Mouse (Mus musculus): Measurements from ENCODE around the gene Pamr1. TPM values are rescaled to one million over a fixed set of nuclear protein-coding genes. Genes with fewer than 3 reads are reported as not detected.

Pamr1 gene
- 24.1 and 25.1 TPM in 2 replicates for polyA plus RNA-seq (2015; fragmentation: Nextera tagmentation; extraction: Ambion mirVana)

DNA sequence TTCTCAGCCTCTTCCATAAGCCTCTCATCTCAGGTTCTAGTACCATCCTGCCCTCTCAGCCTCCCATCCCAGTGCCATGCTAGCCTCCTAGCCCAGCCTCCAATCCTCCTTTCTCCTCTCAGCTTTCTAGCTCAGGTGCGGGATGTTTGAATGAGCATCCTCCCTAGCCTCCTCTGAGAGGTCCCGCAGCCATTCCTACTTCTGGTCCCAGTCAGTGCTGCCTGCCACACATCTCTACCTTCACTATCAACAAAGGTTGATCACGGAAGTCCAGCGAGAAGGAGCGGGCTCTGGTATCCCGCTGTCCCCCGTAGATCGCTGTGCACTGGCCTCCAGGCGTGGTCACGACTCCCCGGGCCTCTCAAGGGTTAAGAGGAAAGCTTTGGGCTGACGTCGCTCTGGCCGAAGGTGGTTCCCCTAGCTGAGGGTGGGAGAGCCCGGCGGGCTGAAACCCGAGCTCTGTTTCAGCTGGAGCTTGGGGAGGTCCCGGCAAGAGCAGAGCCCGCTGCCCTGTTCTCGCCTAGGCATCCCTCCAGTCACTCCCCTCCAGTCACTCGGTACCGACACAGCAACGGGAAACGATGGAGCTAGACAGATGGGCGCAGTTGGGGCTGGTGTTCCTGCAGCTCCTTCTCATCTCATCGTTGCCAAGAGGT lies at the start of gene Pamr1:
Gene Pamr1 (plus strand): TSS at position 402 of the 656 bp plus-strand sequence.

DNA sequence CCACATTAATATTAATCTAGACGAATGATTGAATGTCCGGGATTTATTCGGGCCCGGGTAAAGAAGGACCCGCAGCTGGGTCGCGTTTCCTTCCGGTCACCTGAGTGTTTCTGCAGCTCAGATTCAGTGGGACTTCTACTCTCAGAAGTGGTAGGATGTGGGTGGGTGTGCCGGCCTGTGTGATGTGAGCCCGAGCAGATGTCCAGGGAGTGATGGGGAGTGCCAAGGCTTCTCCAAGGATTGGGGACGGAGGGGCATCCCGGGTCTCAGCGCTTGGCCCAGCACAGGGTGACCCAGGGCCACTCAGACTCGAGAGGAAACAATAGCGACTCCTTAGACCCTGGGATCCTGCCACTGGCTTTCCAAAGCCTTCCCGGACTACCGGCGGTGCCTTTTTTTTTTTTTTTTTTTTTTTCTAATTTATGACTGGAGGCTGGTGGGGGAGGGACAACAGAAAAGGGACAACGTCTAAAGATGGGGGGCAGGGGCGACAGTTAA lies 108.4 kb downstream of the Pamr1 start, which contains the start of gene Slc1a2:
Gene Slc1a2 (plus strand): TSS at position 497 of the 498 bp plus-strand sequence.

Other genes starting within 250 kb of the Pamr1 start
- gene Trim44, start 142.2 kb upstream of the Pamr1 start, polyA plus RNA-seq (2015; fragmentation: Nextera tagmentation; extraction: Ambion mirVana), result 53.4 and 56.1 TPM in 2 replicates
- gene Fjx1, start 97.5 kb upstream of the Pamr1 start, polyA plus RNA-seq (2015; fragmentation: Nextera tagmentation; extraction: Ambion mirVana), result 47.1 and 55.3 TPM in 2 replicates
- 35.6 and 37.9 TPM in 2 replicates for gene Slc1a2, start 108.6 kb downstream of the Pamr1 start, polyA plus RNA-seq (2015; fragmentation: Nextera tagmentation; extraction: Ambion mirVana)